Mouse (Mus musculus): ENCODE measurements around the gene 2810006K23Rik. TPM values are rescaled to one million over a fixed set of nuclear protein-coding genes. Genes with fewer than 3 reads are reported as not detected.

The 2810006K23Rik gene
- 3.9 TPM for total RNA-seq (2023)

GRCm38 (mm10) chr5:124327510-124328364, at the start of gene 2810006K23Rik, which contains the start of gene Mphosph9:
Gene 2810006K23Rik, plus strand, starts transcription at chr5:124328089.
Gene Mphosph9, minus strand, starts transcription at chr5:124327972.

GRCm38 (mm10) chr5:124362982-124363381, 35.1 kb downstream of the 2810006K23Rik start, which contains the start of gene Cdk2ap1:
Gene Cdk2ap1, minus strand, starts transcription at chr5:124363082.

Other genes starting within 250 kb of the 2810006K23Rik start
- 20.5 TPM for gene Abcb9, start 232.3 kb upstream of the 2810006K23Rik start, total RNA-seq (2023)
- gene Ogfod2, start 215.8 kb upstream of the 2810006K23Rik start, total RNA-seq (2023): 17.5 TPM
- gene Arl6ip4, start 212.0 kb upstream of the 2810006K23Rik start, total RNA-seq (2023): 37.0 TPM
- 88.9 TPM for gene Pitpnm2, start 78.3 kb upstream of the 2810006K23Rik start, total RNA-seq (2023)
- 35.8 TPM for gene Mphosph9, start 117 bp upstream of the 2810006K23Rik start, total RNA-seq (2023)
- 60.5 TPM for gene Cdk2ap1, start 35.0 kb downstream of the 2810006K23Rik start, total RNA-seq (2023)
- 141 TPM for gene Sbno1, start 97.9 kb downstream of the 2810006K23Rik start, total RNA-seq (2023)
- gene Kmt5a, start 111.8 kb downstream of the 2810006K23Rik start, total RNA-seq (2023): 42.9 TPM
- 30.8 TPM for gene Rilpl2, start 150.3 kb downstream of the 2810006K23Rik start, total RNA-seq (2023)
- gene Snrnp35, start 155.0 kb downstream of the 2810006K23Rik start, total RNA-seq (2023): 15.2 TPM
- gene Rilpl1, start 203.3 kb downstream of the 2810006K23Rik start, total RNA-seq (2023): 2.0 TPM
- 112 TPM for gene Tmed2, start 212.6 kb downstream of the 2810006K23Rik start, total RNA-seq (2023)
- 32.2 TPM for gene Ddx55, start 224.8 kb downstream of the 2810006K23Rik start, total RNA-seq (2023)

All from CD8-positive naive resting alpha-beta T cell, adult 57 days (primary cell).